Mouse (Mus musculus): ENCODE results near the gene Pip4p1.

GRCm38 (mm10) chr14:50970822-50971221 is 40.2 kb upstream of the Pip4p1 start:
- no peak for TF ChIP-seq ZC3H11A (IDR thresholded peaks at IDR 0.05; ENCODE audit: borderline replicate concordance, low read depth, low read length)
- no peak for TF ChIP-seq CHD2 (IDR thresholded peaks at IDR 0.05; ENCODE audit: low read depth, low read length)
- no peak for TF ChIP-seq ZNF384 (IDR thresholded peaks at IDR 0.05; ENCODE audit: low read depth, low read length)
- no peak for TF ChIP-seq MAFK (IDR thresholded peaks at IDR 0.05; ENCODE audit: insufficient read depth, low read depth, low read length)
